Mouse (Mus musculus) embryonic facial prominence, embryonic 11.5 days (tissue): ENCODE results near the gene Bloc1s2. TPM values are rescaled to one million over a fixed set of nuclear protein-coding genes. Genes with fewer than 3 reads are reported as not detected.

ENCODE experiments used
- ATAC-seq: fragments of 200-750 bp; cut with Nextera tagmentation; replicated peaks from 2 replicates; pipeline ENCODE4 v1.8.0; 2017; ENCODE audit warnings: low read depth; ENCODE audit not compliant: insufficient number of reproducible peaks, low FRiP score, low TSS enrichment
- DNase-seq: peaks from one replicate; pipeline ENCODE4 v3.0.0-alpha.2; 2015; ENCODE audit warnings: low spot score
- H3K27ac ChIP-seq: fragments of 300-500 bp; sonication (generic); replicated peaks from 2 replicates; pipeline ENCODE4 v1.5.1; 2014; ENCODE audit warnings: mild to moderate bottlenecking, low read depth, low read length, control low read depth
- H3K27me3 ChIP-seq: fragments of 300-500 bp; sonication (generic); 2 replicates; pipeline ENCODE4 v1.6.1; 2014; ENCODE audit warnings: mild to moderate bottlenecking, low read length, moderate library complexity, mixed read lengths; ENCODE audit not compliant: control insufficient read depth, insufficient read depth
- H3K36me3 ChIP-seq: fragments of 300-500 bp; sonication (generic); replicated peaks from 2 replicates; pipeline ENCODE4 v1.6.1; 2014; ENCODE audit warnings: low read depth, mild to moderate bottlenecking, low read length, moderate library complexity, mixed read lengths; ENCODE audit not compliant: control insufficient read depth, insufficient read depth
- H3K4me1 ChIP-seq: fragments of 300-500 bp; sonication (generic); 2 replicates; pipeline ENCODE4 v1.6.1; 2014; ENCODE audit warnings: low read length, mixed read lengths; ENCODE audit not compliant: control insufficient read depth, insufficient read depth
- H3K4me2 ChIP-seq: fragments of 300-500 bp; sonication (generic); 2 replicates; pipeline ENCODE4 v1.6.1; 2014; ENCODE audit warnings: low read depth, mild to moderate bottlenecking, control low read depth, low read length, moderate library complexity
- H3K4me3 ChIP-seq: fragments of 300-500 bp; sonication (generic); 2 replicates; pipeline ENCODE4 v1.5.1; 2014; ENCODE audit warnings: low read depth, low read length, control low read depth
- H3K9ac ChIP-seq: fragments of 300-500 bp; sonication (generic); replicated peaks from 2 replicates; pipeline ENCODE4 v1.6.1; 2014; ENCODE audit warnings: mild to moderate bottlenecking, control low read depth, low read length
- H3K9me3 ChIP-seq: fragments of 300-500 bp; sonication (generic); replicated peaks from 2 replicates; pipeline ENCODE4 v1.6.1; 2016; ENCODE audit warnings: mild to moderate bottlenecking, low read length, inconsistent platforms, mixed read lengths; ENCODE audit not compliant: control insufficient read depth
- WGBS: fragments of 180-500 bp; shearing (Covaris S2); extraction: QIAGEN DNeasy Blood & Tissue Kit; methylation state at CpG from one replicate; pipeline ENCODE4 v1.1.7; 2014; 5-methylcytosine and 5-hydroxymethylcytosine counted together
- polyA plus RNA-seq: library from polyadenylated mRNA; unstranded; fragments of >200 nt; fragmentation: Nextera tagmentation; extraction: Ambion mirVana; gene quantifications from 2 replicates; pipeline ENCODE4 v1.2.1, GENCODE M21; 2014

Gene Bloc1s2
- polyA plus RNA-seq, 1 experiment from 2014 or later: 104 TPM

DNA sequence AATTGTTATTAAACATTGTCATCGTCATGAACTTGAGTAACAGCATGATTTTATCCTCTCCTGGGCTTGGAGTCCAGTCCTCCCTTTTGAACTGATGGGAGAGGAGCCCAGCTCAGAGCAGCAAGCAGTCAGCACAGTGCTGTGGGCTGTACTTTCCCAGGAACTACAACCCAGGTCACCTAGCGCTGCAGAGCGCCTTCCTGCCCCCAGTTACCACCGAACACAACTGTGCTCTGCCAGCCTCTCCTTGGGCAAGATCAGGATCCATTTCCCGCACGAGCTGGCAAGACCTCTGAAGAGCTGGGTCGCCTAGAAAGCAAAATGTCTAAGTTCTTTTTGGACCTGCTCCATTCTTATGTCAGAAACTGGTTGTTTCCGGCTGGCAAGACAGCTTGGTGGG, 28.6 kb upstream of the Bloc1s2 start:
- H3K27ac ChIP-seq: no peak overlapping the region
- H3K4me1 ChIP-seq: no peaks in the 10 kb centered on the region
- WGBS: 71% methylated on average over 8 of the region's 8 CpGs
- H3K36me3 ChIP-seq: no peaks in the 10 kb centered on the region
- ATAC-seq: no peak
- no peak for DNase-seq
- no peaks in the 10 kb centered on the region for H3K9me3 ChIP-seq
- no peaks in the 10 kb centered on the region for H3K27me3 ChIP-seq
- no peak overlapping the region for H3K4me2 ChIP-seq
- H3K4me3 ChIP-seq: no peak overlapping the region
- no peak overlapping the region for H3K9ac ChIP-seq

DNA sequence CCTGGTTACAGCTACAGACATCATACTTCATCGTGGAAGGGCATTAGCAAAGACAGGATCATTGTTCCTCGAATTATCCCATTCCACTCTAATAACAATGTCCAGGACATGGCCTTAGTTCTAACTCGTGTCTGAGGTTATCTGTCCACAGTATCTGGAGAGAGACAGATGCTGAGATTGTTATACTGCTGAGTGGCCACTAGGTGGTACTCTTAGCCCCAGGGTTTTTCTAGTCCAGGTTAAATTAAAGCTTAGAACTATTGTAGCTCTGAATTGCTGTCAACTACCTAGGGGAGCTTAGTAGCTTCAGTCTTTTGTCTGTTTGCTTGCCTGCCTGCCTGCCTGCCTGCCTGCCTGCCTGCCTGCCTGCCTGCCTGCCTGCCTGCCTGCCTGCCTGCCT, 15.3 kb upstream of the Bloc1s2 start:
- Histone ChIP-seq H3K36me3 (no peaks in the 10 kb centered on the region), H3K27ac (no peak overlapping the region), H3K4me1 (no peaks in the 10 kb centered on the region), H3K9ac (no peak overlapping the region), H3K4me2 (no peak overlapping the region), H3K9me3 (no peaks in the 10 kb centered on the region), H3K27me3 (no peaks in the 10 kb centered on the region), H3K4me3 (no peak overlapping the region)
- no peak for ATAC-seq
- 12% methylated on average over 3 of the region's 3 CpGs for WGBS
- DNase-seq: peak; percentile 55

DNA sequence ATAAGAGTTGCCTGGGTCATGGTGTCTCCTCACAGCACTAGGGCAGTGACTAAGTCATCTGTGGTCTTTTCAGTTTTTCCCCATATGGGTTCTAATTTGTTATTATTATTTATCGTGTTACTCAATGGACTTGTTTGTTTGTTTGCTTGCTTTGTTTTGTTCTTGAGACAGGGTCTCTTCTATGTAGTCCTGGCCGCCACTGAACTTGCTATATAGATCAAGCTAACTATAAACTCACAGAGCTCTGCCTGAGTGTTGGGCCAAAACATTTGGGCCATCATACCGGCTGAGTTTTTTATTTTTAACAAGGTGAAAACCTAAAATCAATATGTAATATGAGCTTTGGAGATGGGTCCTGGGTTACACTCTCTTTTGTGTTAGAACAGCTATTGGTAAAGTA, 13.1 kb upstream of the Bloc1s2 start:
- Histone ChIP-seq H3K4me2 (no peak overlapping the region), H3K9me3 (no peaks in the 10 kb centered on the region), H3K4me3 (no peak overlapping the region), H3K4me1 (no peaks in the 10 kb centered on the region), H3K9ac (no peak overlapping the region), H3K36me3 (no peaks in the 10 kb centered on the region), H3K27me3 (no peaks in the 10 kb centered on the region), H3K27ac (no peak overlapping the region)
- WGBS: 79% methylated on average over 3 of the region's 3 CpGs
- DNase-seq: no peak
- ATAC-seq: no peak

DNA sequence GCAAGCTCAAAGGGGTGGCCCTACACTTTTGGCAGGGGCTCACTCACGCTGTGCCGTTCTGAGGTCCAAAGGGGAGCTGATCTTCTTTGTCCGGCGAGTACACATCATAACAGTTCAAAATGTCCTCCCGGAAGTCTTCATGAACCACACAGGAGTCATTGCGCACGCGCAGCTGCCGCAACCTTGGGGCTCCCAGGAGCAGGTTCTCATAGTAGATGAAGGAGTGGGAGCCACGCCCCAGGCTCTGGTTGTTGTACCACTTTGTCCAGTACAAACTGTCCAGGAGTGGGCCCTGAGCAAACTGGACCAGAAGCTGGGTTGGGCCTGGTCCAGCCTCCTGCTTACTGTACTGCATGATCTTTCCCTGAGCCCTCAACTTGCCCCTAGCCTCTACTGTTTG, 10.8 kb upstream of the Bloc1s2 start:
- Histone ChIP-seq H3K36me3 (no peaks in the 10 kb centered on the region), H3K4me2 (no peak overlapping the region), H3K4me1 (no peaks in the 10 kb centered on the region), H3K9ac (no peak overlapping the region), H3K27ac (no peak overlapping the region), H3K4me3 (no peak overlapping the region), H3K9me3 (no peaks in the 10 kb centered on the region), H3K27me3 (no peaks in the 10 kb centered on the region)
- 95% methylated on average over 10 of the region's 10 CpGs for WGBS
- DNase-seq (no peak), ATAC-seq (no peak)

DNA sequence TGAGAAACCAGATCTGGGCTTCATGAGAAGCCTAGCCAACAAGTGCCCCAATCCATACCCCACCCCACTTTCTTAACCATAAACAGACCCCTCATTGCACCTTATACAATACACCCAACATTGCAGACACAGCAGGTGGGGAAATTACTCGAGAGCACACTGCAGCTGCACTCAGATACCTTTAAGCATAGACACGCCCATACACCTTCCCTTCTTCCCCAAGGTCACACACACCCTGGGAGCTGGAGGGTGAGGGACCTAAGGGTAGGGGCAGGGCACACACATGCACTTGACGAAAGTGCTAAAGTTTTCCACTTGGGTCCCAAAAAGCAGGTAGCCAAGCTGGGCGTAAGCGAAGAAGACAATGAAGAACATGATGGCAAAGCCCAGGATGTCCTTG, 7.5 kb upstream of the Bloc1s2 start:
- no peaks in the 10 kb centered on the region for H3K27me3 ChIP-seq
- no peak for ATAC-seq
- no peaks in the 10 kb centered on the region for H3K36me3 ChIP-seq
- WGBS: 84% methylated on average over 5 of the region's 5 CpGs
- no peak overlapping the region for H3K27ac ChIP-seq
- H3K4me2 ChIP-seq: no peak overlapping the region
- H3K9me3 ChIP-seq: no peaks in the 10 kb centered on the region
- no peak overlapping the region for H3K4me3 ChIP-seq
- no peaks in the 10 kb centered on the region for H3K4me1 ChIP-seq
- DNase-seq: no peak
- no peak overlapping the region for H3K9ac ChIP-seq

DNA sequence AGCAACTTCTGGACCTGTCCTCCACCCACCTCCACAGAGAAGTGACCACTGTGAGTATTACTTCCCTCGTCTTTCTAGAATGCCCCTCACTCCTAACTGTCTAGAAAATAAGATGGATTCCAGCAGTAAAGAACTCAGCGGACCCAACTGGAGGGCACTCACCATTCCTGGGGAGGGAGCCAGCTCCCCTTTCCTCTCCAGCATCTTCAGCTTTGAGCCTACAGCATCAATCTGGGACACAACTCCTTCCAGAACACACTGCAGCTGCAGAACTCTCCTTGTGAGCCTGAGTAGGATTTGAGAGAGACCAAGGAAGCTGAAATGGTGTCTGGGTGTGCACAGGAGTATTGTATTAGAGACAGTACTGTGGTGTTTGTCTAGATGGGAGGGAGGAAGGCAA, 2.7 kb upstream of the Bloc1s2 start:
- Histone ChIP-seq H3K9me3 (no peaks in the 10 kb centered on the region), H3K4me1 (no peaks in the 10 kb centered on the region), H3K36me3 (no peaks in the 10 kb centered on the region), H3K4me3 (no peak overlapping the region), H3K27me3 (peaks cover 2% of the 10 kb centered on the region; the same call in 1 of the 2 replicates), H3K4me2 (no peak overlapping the region), H3K9ac (no peak overlapping the region), H3K27ac (no peak overlapping the region)
- ATAC-seq (no peak), DNase-seq (no peak)
- 82% methylated on average over 2 of the region's 2 CpGs for WGBS

DNA sequence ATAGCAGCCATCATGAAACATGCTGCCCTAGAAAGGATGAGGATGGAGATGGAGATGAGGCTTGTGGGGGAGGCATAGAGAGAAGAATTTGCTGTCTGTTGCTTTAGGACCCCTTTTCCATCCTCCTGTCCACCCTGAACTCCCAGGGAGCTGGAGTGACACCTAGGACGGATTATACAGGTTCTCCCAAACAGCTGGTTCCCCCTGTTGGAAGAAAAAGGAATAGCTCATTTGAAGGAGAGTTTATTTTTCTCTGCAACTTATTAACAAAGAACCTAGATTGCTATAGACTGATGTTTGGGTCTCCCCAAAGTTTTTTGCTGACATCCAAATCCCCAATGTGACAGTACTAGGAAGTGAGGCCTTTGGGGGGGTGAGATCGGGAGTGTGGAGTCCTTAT, 2.1 kb upstream of the Bloc1s2 start:
- no peaks in the 10 kb centered on the region for H3K4me1 ChIP-seq
- no peak for ATAC-seq
- WGBS: 34% methylated on average over 2 of the region's 2 CpGs
- H3K27ac ChIP-seq: no peak overlapping the region
- H3K27me3 ChIP-seq: peaks cover 2% of the 10 kb centered on the region; the same call in 1 of the 2 replicates
- no peaks in the 10 kb centered on the region for H3K36me3 ChIP-seq
- no peaks in the 10 kb centered on the region for H3K9me3 ChIP-seq
- H3K4me2 ChIP-seq: no peak overlapping the region
- no peak overlapping the region for H3K4me3 ChIP-seq
- no peak for DNase-seq
- H3K9ac ChIP-seq: no peak overlapping the region

DNA sequence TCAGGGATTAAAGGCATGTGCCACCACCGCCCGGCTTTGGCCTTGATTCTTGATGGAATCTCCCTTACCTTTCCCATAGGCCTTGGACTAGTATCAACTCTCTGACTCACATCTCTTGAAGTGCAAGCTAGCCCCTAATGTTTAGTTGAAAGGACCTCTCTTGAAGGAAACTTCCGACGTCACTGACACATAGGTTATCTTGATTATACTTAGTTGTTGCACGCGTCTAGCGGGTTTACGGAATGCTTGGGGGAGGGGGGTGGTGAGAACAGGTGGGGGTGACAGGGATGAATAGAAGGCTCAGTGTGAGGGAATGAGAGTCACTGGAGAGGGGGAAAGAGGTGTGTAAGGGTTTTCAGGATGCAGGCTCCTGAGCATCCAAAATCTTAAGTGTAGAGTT, 705 bp upstream of the Bloc1s2 start:
- Histone ChIP-seq H3K27me3 (peaks cover 2% of the 10 kb centered on the region; the same call in 1 of the 2 replicates), H3K9me3 (no peaks in the 10 kb centered on the region), H3K27ac (no peak overlapping the region), H3K36me3 (no peaks in the 10 kb centered on the region), H3K4me2 (no peak overlapping the region), H3K4me1 (no peaks in the 10 kb centered on the region), H3K4me3 (no peak overlapping the region), H3K9ac (no peak overlapping the region)
- DNase-seq: no peak
- 95% methylated on average over 8 of the region's 8 CpGs for WGBS
- no peak for ATAC-seq
